Mouse (Mus musculus): ENCODE data around the gene Wwc2.
"Not testable (repeated sequence)": the region's sequence is repeated elsewhere in the genome, so short reads cannot be mapped to it uniquely, and the experiment has no call there.

The Wwc2 gene

DNA sequence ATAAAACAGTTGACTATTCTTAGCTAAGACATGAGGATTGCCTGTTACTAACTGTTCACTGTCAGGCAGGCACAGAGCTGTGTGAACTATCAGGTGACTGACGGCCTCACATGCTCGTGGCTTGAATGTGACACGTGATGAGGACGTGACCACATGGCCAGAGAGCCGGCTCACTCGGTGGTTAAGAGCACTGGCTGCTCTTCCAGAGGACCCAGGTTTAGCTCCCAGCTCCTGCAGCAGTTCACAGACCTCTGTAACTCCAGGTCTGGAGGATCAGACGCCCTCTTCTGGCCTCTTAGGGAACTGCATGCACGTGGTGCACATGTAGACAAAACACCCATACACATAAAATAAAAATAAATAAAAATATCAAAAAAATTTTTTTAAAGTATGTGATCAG is 140.9 kb downstream of the Wwc2 start:
- no peak for DNase-seq (ENCODE audit: low spot score)

DNA sequence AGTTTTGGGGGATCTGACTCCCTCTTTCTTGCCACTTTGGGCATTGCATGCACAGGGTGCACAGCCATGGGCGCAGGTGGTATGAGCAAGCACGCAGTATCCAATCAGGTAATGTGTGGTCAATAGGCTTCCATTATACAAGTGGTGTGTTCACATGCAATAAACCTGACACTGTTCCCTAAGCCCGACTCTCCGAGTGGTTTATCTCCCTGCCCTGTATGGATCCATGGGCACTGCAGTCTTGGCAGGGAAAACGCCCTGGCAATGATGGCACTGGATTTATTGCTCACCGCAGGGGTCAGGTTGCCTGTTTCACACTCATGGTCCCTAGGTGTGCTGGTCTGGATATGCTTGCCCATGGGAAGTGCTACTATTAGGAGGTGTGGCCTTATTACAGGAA is 142.8 kb downstream of the Wwc2 start:
- no peak for DNase-seq (ENCODE audit: low spot score)

DNA sequence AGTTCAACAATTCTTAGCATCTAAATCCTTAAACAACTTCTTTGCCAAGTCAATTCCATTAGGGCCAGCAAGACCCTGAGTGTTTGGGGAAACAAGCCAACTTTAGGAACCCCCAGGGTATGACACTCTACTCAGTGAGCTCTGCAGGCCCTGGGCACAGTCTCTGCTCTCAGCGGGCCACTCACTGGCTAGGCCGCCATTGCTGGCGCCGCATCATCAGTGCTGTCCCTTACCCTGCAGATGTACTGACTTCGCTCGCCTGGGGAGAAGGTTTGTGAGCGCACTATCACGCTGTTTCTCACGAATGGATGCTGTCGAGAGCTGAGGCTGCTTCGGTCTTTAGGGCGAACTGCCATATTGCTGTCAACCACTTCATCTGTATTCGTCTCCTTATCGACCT is 143.6 kb downstream of the Wwc2 start:
- no peak for DNase-seq (ENCODE audit: low spot score)

DNA sequence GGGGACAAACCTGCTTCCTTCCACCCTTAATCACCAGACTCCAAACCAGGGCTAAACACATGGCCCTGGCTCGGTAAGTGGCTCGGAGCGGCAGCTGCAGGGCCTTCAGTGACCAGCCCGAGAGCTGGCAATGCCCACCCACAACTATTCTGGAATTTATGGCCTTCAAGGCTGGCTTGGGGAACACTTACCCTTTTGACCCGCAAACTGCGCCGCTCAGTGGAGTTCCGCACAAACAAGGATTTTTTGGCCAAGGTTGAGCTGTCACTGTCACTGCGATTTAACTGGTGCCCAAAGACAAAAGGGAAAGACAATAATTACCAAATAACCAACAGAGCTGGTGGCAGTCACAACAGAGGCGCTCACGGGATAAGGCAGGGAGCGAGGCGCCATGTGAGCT is 144.8 kb downstream of the Wwc2 start:
- no peak for DNase-seq (ENCODE audit: low spot score)

DNA sequence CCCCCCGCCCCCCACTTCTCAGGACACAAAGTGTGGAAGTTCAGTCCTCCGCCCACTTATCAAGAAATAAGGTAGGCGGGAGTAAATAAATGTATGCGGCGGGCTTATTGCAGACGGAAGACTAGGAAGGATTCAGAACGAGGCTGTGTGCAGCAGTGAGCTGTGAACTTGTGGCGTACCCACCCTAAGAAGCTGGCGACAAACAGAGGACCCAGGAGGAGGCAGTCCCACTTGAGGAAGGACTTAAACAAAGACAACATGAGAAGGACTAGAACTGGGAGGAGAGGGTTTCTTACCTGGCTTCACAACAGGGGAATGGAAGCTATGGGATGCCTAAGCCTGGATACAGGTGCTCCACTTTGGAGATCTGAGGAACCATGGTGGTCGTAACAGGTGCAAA is 147.1 kb downstream of the Wwc2 start:
- no peak for DNase-seq (ENCODE audit: low spot score)

DNA sequence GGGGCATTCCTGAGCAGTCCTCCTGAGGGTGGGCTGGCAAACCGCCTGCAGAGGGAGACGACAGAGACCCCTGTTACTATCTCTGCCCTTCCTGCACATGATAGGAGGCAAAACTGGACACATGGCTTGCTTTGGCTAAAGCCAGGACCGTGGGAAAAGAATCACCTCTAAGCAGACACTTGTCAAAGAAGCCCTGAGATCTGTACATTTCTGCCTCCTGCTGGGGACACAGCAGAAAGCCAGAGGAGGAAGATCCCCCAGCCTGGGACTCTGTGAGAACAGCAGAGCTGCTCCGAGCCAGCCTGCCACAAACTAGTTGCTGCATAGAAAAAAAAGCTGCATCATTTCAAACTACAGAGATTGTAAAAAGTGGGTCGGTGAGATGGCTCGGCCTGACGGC is 147.7 kb downstream of the Wwc2 start:
- no peak for DNase-seq (ENCODE audit: low spot score)

DNA sequence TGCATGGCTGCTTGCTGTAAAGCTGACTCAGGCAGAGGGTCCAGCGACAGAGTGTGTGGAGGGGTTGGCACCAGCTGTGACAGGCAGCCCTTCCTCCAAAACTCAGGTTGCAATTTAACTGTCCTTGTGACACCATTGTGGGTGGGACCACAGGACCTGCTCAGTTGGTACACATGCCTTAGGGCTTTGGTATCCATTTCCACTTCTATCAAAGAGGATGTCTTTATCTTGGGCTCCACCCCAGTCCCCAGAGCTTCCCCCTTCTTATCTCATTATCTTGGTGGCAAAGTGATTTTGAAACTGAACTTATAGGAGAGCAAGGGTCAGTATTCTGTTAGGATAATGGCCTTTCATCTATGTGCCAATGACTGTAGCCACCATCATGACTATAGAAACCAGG is 156.8 kb downstream of the Wwc2 start:
- no peak for DNase-seq (ENCODE audit: low spot score)

DNA sequence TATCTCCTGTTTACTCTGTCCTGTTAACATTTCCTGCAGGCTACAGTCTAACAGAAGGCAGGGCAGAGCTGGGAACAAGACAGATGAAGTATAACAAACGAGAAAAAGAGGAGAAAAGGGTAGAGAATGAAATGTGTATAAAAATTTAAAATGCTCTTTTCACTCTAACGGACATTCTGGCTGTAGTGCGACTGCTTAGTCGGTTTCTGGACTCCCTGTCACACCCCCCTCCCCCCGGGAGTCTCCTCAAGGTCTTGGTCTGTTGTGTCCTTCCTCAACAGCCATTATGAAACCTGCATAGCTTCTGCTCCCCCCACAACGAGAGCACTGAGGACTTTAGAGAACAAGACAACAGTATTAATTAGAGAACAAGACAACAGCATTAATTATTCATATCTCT is 158.1 kb downstream of the Wwc2 start:
- no peak for DNase-seq (ENCODE audit: low spot score)

DNA sequence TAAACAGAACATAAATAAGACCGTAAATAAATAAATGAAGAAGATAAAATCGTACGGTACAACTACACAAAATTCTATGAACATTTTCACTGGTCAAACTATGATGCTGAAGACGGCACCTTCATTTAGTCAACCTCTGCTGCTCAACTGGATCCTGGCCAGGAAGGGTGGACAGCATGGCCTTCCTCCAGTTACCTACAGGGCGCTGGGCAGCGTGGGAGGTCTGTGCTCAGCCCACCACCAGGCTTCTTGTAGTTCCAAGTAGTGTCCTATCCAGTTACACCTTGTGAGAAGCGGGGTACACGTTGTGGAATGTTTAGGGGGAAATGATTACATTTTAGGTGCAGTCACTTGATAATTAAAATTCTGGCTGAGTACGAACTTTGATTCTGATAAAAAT is 163.8 kb downstream of the Wwc2 start:
- DNase-seq (ENCODE audit: low spot score) = no peak

DNA sequence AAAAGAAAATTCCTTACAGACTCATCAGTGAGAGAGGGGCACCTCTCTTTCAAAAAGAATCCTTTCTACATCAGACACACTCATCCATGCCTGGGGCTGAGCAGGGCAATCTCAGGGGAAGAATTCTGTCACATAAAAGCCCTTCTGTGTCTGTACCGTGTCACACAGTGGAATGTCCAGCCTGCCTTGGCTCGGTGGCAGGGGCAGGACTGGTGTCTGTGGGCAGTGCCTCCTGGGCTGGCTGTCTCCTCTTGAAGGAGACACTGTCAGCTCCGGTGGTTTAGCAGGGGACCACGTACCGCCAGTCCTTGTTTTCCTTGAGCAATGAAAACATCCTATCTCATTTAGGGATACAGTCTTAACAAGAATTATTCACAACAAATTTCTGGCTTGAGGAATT is 165.1 kb downstream of the Wwc2 start:
- DNase-seq (ENCODE audit: low spot score) = no peak

DNA sequence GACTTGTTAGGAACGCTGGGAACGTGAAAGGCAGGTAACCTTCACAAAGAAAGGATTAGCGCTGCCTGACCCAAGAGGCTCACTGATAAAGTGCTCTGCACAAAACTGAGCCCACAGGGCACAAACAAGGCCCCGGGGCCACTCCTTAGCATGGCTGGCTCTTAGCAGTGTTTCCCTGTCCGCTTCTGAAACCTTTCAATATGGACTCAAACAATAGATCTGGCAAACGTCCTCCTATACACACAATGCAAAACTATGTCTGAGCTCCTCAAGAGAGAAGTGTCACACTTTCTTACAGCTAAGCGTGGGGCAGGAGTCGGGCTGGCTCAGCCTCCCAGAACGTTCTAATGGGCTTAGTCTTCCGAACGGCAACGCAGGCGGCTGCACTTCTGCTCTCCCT is 166.5 kb downstream of the Wwc2 start, which contains the start of gene Cldn22:
Gene Cldn22 (plus strand): TSS at position 301 of the 400 bp plus-strand sequence.
- DNase-seq (ENCODE audit: low spot score) = no peak

DNA sequence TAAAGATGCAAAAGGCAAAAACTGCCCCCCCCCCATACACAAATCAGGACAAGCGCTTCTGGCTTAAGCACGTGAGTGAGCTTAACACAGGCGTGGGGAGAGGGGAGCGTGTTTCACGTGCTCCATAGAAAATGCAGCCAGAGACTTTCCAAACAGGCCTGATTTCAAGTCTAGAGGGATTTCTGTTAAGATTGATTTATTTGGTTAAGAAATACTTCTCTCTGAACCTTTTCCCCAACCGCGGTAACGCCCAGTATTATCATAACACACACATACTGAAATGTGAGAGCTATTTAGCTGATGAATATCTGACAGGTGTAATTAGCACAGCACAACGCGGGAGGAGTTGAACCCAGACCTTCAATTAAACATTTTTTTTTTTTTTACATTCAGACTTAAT is 166.9 kb downstream of the Wwc2 start:
- no peak for DNase-seq (ENCODE audit: low spot score)

DNA sequence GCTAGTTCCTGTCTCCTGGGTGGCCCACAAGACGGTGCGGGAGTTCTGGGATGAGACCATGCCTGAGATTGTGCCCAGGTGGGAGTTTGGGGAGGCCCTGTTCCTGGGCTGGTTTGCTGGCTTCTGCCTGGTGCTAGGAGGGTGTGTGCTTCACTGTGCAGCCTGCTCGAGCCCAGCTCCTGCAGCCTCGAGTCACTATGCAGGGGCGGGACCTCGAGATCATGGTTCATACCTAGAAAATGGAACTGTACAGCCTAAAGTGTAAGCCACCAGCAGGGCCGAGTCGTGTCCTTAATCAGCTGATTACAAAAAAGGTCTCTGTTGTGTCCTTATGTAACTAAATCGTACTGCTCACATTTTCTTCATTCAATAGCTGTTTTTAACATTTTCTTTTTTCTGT is 168.2 kb downstream of the Wwc2 start:
- DNase-seq (ENCODE audit: low spot score) = not testable (repeated sequence)

DNA sequence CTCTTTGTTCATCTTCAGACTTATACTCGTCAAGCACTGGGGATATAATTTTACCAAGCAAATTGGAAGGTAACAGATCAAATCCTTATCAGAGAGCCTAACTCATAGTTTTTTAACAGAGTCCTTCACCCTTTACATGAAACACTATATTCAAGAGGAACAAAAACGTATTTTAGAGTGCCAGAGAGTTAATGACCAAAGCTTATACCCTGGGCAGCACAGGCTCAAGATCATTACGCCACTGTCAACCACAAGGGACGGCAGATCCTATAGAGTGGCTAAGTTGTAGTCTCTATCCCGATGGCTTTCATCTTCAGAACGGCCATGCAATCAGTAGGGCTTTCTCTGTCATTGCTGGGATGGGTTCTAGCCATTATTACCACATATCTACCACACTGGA is 168.9 kb downstream of the Wwc2 start, which contains the start of gene Cldn24:
Gene Cldn24 (plus strand): TSS at position 301 of the 400 bp plus-strand sequence.
- no peak for DNase-seq (ENCODE audit: low spot score)

DNA sequence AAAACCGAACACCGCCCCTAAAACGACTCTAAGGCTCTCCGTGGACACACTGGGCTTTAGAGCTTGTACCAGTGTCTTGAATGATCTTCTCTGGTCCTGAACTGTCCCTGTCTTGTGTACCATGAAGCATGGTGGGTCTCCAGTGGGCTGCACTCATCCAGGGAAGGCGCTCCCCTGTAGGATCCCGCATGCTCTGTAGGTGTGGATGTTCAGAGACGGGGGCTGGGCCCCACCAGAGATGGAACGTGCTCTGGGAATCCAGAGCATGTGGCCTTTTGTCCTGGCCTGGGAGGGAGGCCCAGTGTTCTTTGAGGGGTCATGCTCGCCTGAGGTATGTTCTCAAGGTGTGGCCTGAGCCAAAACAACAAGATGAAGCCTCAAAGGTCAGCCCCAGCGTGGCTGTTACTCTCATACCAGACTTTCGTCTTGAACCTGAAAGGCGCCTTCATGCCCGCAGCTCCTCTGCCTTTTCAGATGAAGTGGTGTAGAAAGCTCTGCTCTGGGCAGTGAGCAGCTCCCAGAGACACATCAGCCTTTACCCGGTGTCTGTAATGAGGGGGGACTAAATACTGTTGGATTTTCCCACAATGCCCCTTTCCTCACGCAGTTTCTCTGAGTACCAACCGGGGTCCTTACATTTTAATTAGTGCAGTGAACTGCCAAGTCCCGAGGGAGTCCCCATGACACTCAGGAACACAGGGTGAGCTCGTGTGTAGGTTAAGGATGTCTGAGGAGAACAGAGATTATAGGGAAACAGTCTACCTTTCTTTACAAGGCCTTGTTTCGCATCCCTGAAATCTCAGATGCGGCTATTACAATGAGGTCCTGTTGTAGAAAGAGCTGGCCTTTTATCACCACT is 169.6 kb downstream of the Wwc2 start:
- no peak for DNase-seq (ENCODE audit: low spot score)

DNA sequence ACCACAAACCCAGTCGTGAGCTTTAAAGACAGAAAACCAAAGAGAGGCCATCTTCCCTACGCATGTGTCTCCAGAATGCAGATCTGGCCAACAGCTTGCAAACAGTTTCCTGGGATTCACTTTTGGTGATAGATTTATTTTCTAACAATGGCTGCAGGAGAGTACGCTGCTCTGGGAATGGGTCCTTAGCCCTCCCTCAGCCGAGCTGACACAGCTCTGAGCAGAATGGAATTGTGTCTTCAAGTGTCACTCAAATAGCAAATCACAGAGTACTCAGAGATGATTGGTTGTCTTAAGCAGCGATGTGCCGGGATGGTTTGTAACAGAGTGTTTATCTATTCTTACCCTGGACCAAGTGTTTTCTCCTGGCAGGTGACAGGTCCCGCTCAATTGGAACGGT is 171.7 kb downstream of the Wwc2 start:
- no peak for DNase-seq (ENCODE audit: low spot score)

DNA sequence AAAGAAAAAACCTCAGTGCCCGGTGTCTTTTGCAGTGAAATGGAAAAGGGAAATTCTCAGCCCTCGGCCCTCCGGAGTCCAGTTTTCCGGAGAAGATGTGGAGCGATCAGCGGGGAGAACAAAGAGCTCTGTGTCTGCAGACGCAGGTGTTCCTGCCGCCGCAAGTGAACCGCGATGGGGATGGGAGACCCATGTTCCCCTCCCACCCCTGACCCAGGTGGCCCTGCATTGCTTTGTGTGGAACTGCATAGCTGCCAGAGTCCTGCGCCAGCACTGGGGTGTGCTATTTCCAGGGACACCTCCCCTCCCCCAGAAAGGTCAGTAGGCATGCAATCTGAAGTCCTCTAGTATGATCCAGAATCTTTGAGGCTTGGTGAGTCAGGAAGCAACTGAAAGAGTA is 179.5 kb downstream of the Wwc2 start:
- no peak for DNase-seq (ENCODE audit: low spot score)

DNA sequence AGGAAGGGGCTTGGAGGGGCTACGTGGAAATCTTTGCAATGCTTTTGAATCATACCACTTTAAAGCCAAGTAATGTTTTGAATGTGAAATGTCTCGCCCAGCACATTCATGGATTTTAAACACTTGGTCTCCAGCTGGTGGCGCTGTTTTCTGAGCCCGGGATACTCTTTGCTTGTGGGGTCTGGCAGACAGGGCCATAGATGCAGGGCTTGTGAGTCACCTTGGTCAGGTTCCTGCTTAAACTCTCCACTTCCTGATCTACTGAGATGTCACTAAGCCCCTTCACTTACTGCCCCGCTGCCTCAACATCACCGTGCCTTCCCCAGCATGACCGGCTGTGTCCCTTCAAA is 180.1 kb downstream of the Wwc2 start:
- DNase-seq (ENCODE audit: low spot score) = no peak

DNA sequence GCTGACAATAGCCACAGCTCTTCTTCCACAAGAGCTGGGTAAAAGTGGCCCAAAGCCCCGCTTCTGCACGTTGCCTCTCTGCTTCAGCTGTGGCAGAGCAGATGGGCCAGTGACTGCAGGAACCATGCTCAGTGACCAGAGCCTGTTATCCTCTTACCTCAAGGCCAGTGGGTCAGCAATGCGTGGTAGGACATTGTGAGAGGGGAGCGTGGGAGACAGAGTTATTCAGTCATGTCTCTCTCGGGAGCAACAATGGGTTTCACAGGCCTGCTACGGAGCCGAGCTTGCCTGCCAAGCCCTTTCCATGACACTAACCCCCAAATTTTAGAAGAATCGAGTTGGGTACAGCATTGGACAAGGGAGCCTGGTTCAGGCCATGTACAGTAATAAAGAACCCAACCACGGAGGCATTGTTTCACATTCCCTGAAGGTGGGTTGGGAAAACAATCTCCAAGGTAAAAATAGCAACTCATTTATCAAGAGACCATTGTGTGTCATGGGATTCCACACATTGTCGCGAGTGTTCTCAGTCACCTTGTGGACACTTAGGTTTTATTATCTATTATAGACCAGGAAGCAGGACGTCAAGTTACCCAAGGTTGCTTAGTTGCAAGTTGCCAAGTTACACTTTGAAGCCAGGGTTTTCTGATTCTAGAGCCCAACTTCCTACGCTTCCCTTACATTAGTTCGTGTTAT is 180.6 kb downstream of the Wwc2 start:
- no peak for DNase-seq (ENCODE audit: low spot score)

DNA sequence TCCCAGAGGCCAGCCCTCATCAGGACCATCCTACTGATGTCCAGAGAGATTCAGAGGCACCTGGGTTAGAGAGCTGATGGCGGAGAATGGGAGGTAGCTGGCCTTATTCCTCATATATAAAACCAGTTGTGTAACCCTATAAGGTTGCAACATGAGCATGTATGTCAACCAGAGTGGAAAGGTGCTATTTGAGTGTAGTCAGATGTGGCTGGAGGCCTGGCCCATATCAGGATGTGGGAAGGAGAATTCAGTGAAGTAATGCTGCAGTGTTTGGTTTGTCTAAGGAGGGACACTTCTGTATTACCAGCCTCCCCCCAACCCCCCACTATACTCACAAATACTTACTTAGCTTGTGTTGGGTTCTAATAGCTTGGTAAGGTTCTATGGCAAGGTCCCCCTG is 186.5 kb downstream of the Wwc2 start:
- DNase-seq (ENCODE audit: low spot score) = no peak

DNA sequence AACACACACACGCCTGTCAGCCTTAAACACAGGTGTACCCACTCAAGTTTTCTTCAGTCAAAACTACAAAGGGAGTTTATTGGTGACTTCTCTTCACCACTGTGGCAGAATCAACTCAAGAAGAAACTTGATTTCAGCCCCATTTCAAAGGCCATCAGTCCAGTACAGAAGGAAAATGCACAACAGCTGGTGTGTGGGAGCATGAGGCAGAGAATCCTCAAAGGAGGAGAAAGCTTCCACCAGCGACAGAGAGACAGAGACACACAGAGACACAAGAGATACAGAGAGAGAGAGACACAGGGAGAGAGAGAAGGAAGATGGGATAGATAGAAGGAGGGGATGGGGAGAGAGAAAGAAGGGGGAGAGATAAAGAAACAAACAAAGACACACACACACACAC is 188.4 kb downstream of the Wwc2 start:
- no peak for DNase-seq (ENCODE audit: low spot score)

DNA sequence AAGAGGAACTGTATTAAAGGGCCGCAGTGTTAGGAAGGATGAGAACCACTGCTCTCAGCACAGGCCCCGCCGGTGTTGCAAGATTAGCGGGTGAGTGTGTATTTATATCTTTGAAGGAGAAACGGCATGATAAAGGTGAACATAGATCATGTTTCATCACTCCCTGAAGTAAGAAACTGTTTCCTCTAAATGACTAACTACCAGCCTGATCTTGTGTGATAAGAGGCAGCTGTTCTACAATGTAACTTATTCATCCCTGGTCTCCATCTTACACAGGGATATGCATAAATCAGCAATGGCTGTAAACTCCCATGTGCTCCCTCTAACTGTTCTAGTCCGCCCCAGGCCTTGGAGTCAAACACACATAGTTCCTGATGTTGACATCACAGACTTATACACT is 191.3 kb downstream of the Wwc2 start:
- no peak for DNase-seq (ENCODE audit: low spot score)

DNA sequence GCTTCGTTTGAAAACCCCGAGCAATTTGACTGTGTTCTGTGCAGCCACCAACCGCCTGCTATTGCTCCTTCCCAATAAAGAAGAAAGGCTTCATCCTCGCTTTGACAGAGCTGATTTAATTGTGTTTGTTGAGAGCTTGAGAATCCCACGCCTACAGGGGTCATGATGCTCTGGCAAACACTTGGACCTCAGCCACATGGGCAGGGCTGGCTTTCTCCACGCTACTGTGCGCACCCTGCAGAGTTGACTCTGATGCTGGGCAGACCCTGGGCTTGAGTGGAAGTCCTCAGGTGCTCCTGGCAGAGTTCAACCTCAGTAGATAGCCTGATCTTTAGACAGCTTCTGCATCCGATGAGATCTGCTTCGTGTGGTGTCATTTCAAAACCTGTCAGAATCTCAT is 198.7 kb downstream of the Wwc2 start:
- DNase-seq (ENCODE audit: low spot score) = no peak

DNA sequence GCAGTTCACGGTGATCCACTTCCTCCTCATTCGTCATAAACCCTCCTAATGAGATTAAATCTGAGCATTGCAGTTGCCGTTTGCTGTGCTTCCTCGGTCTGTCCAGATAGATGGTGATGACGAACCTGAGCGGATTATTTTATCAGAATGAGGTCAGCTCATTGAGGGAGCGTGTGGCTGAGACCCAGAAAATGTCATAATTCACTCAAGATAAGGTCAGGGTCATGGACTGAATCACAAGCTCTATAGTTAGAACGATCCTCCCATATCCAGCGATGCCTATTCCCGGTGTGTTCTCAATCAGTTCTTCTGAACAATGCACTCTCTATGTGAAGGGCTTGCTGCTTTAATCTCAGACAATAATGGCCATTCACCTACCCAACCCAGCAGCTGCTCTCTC is 203.0 kb downstream of the Wwc2 start:
- DNase-seq (ENCODE audit: low spot score) = no peak
